Mouse (Mus musculus) CH12.LX (cell line): ENCODE results near the gene Tet3. TPM values are rescaled to one million over a fixed set of nuclear protein-coding genes. Genes with fewer than 3 reads are reported as not detected.
A peak's percentile ranks its signal among the peaks of the same experiment; 100 is the strongest.

Experiments
- DNase-seq: peaks from one replicate; pipeline ENCODE4 v3.0.0-alpha.2; 2013; ENCODE audit errors: extremely low read depth
- H3K27ac ChIP-seq: 2 replicates; pipeline ENCODE4 v1.5.1; 2012; ENCODE audit warnings: low read depth, mild to moderate bottlenecking, control low read depth, moderate library complexity; ENCODE audit not compliant: insufficient read depth
- H3K27me3 ChIP-seq: replicated peaks from 2 replicates; pipeline ENCODE3; 2012; ENCODE audit warnings: inconsistent platforms
- H3K36me3 ChIP-seq, 2 experiments: replicated peaks in 1 of 2; 2 replicates each; pipeline versions ENCODE3 to v1.6.1; 2012; ENCODE audit warnings: inconsistent platforms in 1 of 2, low read length in 1 of 2, mild to moderate bottlenecking in 1 of 2, mixed read lengths in 1 of 2, moderate library complexity in 1 of 2; ENCODE audit not compliant: control insufficient read depth in 1 of 2, insufficient read depth in 1 of 2
- H3K4me1 ChIP-seq, 2 experiments: 2 replicates each; pipeline ENCODE4 v1.6.1; 2012; ENCODE audit warnings: inconsistent platforms in 1 of 2, moderate library complexity in 1 of 2; ENCODE audit not compliant: insufficient read depth in 2 of 2, control insufficient read depth in 1 of 2
- H3K4me2 ChIP-seq: 2 replicates; pipeline ENCODE4 v1.6.1; 2012; ENCODE audit warnings: low read depth, mild to moderate bottlenecking, control low read depth; ENCODE audit not compliant: poor library complexity, insufficient read depth, severe bottlenecking
- H3K4me3 ChIP-seq, 3 experiments: fragments of 150-350 bp in 1 of 3; sonication (generic) in 1 of 3; replicated peaks in 1 of 3; 2 replicates each; pipeline versions ENCODE3 to v1.5.1; 2011 to 2012; ENCODE audit warnings: low read depth in 2 of 3, low read length in 2 of 3, mild to moderate bottlenecking in 2 of 3, moderate library complexity in 2 of 3, control low read depth in 1 of 3, improper control_type of control experiment in 1 of 3, inconsistent platforms in 1 of 3, mixed read lengths in 1 of 3; ENCODE audit not compliant: poor library complexity in 1 of 3
- H3K79me2 ChIP-seq: replicated peaks from 2 replicates; pipeline ENCODE4 v1.6.1; 2012; ENCODE audit warnings: mild to moderate bottlenecking, moderate library complexity; ENCODE audit not compliant: control insufficient read depth, poor library complexity, insufficient read depth, severe bottlenecking; ENCODE audit errors: extremely low read depth
- H3K9ac ChIP-seq: 2 replicates; pipeline ENCODE4 v1.6.1; 2012; ENCODE audit warnings: low read depth, mild to moderate bottlenecking, control low read depth, moderate library complexity; ENCODE audit not compliant: insufficient read depth
- H3K9me3 ChIP-seq: replicated peaks from 2 replicates; pipeline ENCODE3; 2012; ENCODE audit warnings: low read length, inconsistent platforms, mixed read lengths
- CTCF ChIP-seq, 2 experiments: IDR thresholded peaks in 1 of 2; conservative IDR thresholded peaks in 1 of 2; 2 replicates each; pipeline ENCODE4 v1.5.1; 2011 to 2012; ENCODE audit warnings: low read depth in 2 of 2, low read length in 2 of 2, improper control_type of control experiment in 1 of 2, inconsistent platforms in 1 of 2, mild to moderate bottlenecking in 1 of 2, moderate library complexity in 1 of 2
- ELF1 ChIP-seq: IDR thresholded peaks from 2 replicates; pipeline ENCODE4 v1.6.1; 2014; ENCODE audit warnings: low read depth, mild to moderate bottlenecking, inconsistent platforms, low read length, improper control_type of control experiment
- EP300 ChIP-seq: IDR thresholded peaks from 2 replicates; pipeline ENCODE4 v1.6.1; 2011; ENCODE audit warnings: low read length, improper control_type of control experiment
- ETS1 ChIP-seq: conservative IDR thresholded peaks from 2 replicates; pipeline ENCODE4 v1.6.1; 2012; ENCODE audit warnings: low read depth, mild to moderate bottlenecking, inconsistent platforms, low read length, improper control_type of control experiment, moderate library complexity
- HCFC1 ChIP-seq: IDR thresholded peaks from 2 replicates; pipeline ENCODE4 v1.6.1; 2012; ENCODE audit warnings: low read depth, mild to moderate bottlenecking, inconsistent platforms, low read length, improper control_type of control experiment
- JUND ChIP-seq: conservative IDR thresholded peaks from 2 replicates; pipeline ENCODE4 v1.6.1; 2011; ENCODE audit warnings: low read depth, low read length, improper control_type of control experiment
- KAT2A ChIP-seq: IDR thresholded peaks from 2 replicates; pipeline ENCODE4 v1.6.1; 2012; ENCODE audit warnings: low read length, improper control_type of control experiment, inconsistent platforms; ENCODE audit not compliant: insufficient replicate concordance
- MAFK ChIP-seq: IDR thresholded peaks from 2 replicates; pipeline ENCODE4 v1.6.1; 2011; ENCODE audit warnings: low read length, improper control_type of control experiment; ENCODE audit not compliant: insufficient replicate concordance
- MXI1 ChIP-seq: IDR thresholded peaks from 2 replicates; pipeline ENCODE4 v1.6.1; 2011; ENCODE audit warnings: mild to moderate bottlenecking, low read depth, low read length, improper control_type of control experiment
- NELFE ChIP-seq: IDR thresholded peaks from 2 replicates; pipeline ENCODE4 v1.6.1; 2011; ENCODE audit warnings: low read depth, low read length, improper control_type of control experiment
- NRF1 ChIP-seq: IDR thresholded peaks from 2 replicates; pipeline ENCODE4 v1.6.1; 2014; ENCODE audit warnings: low read depth, mild to moderate bottlenecking, inconsistent platforms, low read length, improper control_type of control experiment, moderate library complexity
- POLR2A ChIP-seq: IDR thresholded peaks from 2 replicates; pipeline ENCODE4 v1.6.1; 2011; ENCODE audit warnings: low read depth, mild to moderate bottlenecking, improper control_type of control experiment, low read length
- RAD21 ChIP-seq: IDR thresholded peaks from 2 replicates; pipeline ENCODE4 v1.6.1; 2011; ENCODE audit warnings: low read depth, mild to moderate bottlenecking, low read length, improper control_type of control experiment, moderate library complexity
- RCOR1 ChIP-seq: conservative IDR thresholded peaks from 2 replicates; pipeline ENCODE4 v1.6.1; 2012; ENCODE audit warnings: low read depth, mild to moderate bottlenecking, inconsistent platforms, low read length, improper control_type of control experiment
- SIN3A ChIP-seq: IDR thresholded peaks from 2 replicates; pipeline ENCODE4 v1.6.1; 2012; ENCODE audit warnings: low read length, improper control_type of control experiment, inconsistent platforms
- TBP ChIP-seq: conservative IDR thresholded peaks from 2 replicates; pipeline ENCODE4 v1.6.1; 2011; ENCODE audit warnings: low read depth, low read length, improper control_type of control experiment
- TCF12 ChIP-seq: IDR thresholded peaks from 2 replicates; pipeline ENCODE4 v1.6.1; 2014; ENCODE audit warnings: low read depth, mild to moderate bottlenecking, inconsistent platforms, low read length, improper control_type of control experiment
- UBTF ChIP-seq: IDR thresholded peaks from 2 replicates; pipeline ENCODE4 v1.6.1; 2012; ENCODE audit warnings: low read depth, mild to moderate bottlenecking, inconsistent platforms, low read length, improper control_type of control experiment, moderate library complexity
- ZKSCAN1 ChIP-seq: IDR thresholded peaks from 2 replicates; pipeline ENCODE4 v1.6.1; 2012; ENCODE audit warnings: low read depth, inconsistent platforms, low read length, improper control_type of control experiment, borderline replicate concordance
- ZMIZ1 ChIP-seq: IDR thresholded peaks from 2 replicates; pipeline ENCODE4 v1.6.1; 2012; ENCODE audit warnings: low read depth, mild to moderate bottlenecking, inconsistent platforms, low read length, improper control_type of control experiment
- ZNF384 ChIP-seq: IDR thresholded peaks from 2 replicates; pipeline ENCODE4 v1.6.1; 2012; ENCODE audit warnings: low read depth, low read length, improper control_type of control experiment, inconsistent platforms
- dilution Hi-C: fragments of 300-500 bp; cut with MboI; formaldehyde crosslinking; loops from 2 replicates; pipeline ENCODE4 v1.14.3; 2020; ENCODE audit warnings: low sequenced_read_pairs; ENCODE audit not compliant: extremely low pct_unique_long_range_greater_than_20kb, extremely low pct_ligation_motif_present
- in situ Hi-C: fragments of 300-500 bp; cut with MboI; formaldehyde crosslinking; loops from 3 replicates; pipeline ENCODE4 v1.14.3; 2019; ENCODE audit warnings: low sequenced_read_pairs, low pct_ligation_motif_present, low pct_unique_long_range_greater_than_20kb, mixed read lengths
- polyA plus RNA-seq: library from polyadenylated mRNA; unstranded; fragments of >175 nt; gene quantifications from 2 replicates; pipeline ENCODE4 v1.2.1, GENCODE M21; 2012; ENCODE audit warnings: low read depth; ENCODE audit not compliant: insufficient read length
- total RNA-seq, 2 experiments: library from RNA; depleted of rRNA; stranded (reverse); fragments of 300-350 nt in 1 of 2; fragments of >200 nt in 1 of 2; gene quantifications; 2 replicates each; pipeline ENCODE4 v1.2.3; 2012 to 2014

Gene Tet3
- total RNA-seq (2012; rRNA removed) (5.6 and 8.2 TPM in 2 replicates), total RNA-seq (2014; rRNA removed) (2.2 and 3.2 TPM in 2 replicates), polyA plus RNA-seq (6.4 and 10.0 TPM in 2 replicates)

DNA sequence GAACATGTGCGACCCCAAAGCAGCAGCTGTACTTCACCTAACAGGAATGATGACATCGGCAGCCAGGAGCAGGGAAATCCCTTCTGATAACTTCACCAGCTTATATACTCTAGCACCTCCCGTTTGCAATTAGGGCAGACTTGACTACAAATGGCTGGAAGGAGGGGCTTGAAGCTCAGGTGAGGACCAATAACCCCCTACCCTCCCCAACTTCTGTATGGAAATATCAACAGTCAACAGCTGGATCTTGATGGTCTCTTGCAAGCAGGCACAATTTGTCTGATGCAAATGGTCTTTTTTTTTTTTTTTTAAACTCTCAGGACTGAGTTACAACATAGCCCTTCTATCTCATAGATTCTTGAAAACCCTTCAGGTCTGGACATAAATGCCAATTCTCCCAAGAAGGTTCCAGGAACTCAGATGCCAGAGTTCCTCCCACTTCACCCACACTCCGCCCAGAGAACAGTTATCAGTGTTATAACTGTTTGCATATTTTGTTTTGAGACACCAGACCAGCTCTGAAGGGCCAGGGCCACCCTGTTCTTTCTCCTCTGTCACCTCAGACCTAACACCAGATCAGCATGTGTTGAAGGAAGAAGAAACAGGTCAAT is at the start of gene Tet3:
TSS of gene Tet3 (minus strand) at position 51 of the 611 bp plus-strand sequence.
- Histone ChIP-seq H3K4me3 (no peak within 1 kb of the TSS), H3K4me2 (no peak within 1 kb of the TSS), H3K9ac (no peak within 1 kb of the TSS), H3K27ac (no peak within 1 kb of the TSS), H3K9me3 (no peaks in the 10 kb centered on the region), H3K4me1 (peaks cover 7 to 47% of the 10 kb centered on the region in 2 experiments), H3K27me3 (peaks cover 4% of the 10 kb centered on the region), H3K36me3 (peaks cover 0 to 8% of the 10 kb centered on the region in 2 experiments), H3K79me2 (no peaks in the 10 kb centered on the region)
- TF ChIP-seq CTCF (conservative IDR thresholded peaks at IDR 0.05 in 1 of 2, IDR thresholded peaks at IDR 0.05 in 1 of 2; ENCODE audit: low read depth in 2 of 2, low read length in 2 of 2) (no peak), NELFE (no peak)
- dilution Hi-C loops, result no loop called here
- DNase-seq, result no peak
- in situ Hi-C loops, result no loop called here

DNA sequence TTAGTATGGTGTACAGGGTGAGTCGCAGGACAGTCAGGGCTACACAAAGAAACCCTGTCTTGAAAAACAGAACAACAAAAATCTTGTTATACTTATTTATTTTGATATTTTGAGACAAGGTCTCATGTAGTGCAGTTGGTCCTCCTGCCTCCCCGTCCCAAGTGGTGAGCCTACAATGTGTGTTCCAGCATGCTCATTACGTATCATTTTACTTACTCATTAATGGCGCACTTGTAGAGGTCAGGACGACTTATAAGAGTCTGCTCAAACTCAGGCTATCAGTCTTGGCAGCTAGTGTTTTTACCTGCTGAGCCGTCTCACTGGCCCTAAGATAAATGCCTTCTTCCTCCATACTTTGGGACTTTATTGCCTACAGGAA is 48.3 kb upstream of the Tet3 start:
- H3K27ac ChIP-seq, result peak overlapping the region; percentile 19; the same call in 1 of the 2 replicates
- H3K4me2 ChIP-seq, result peak overlapping the region; percentile 84
- no peaks in the 10 kb centered on the region; the same call in 1 of the 2 replicates for H3K79me2 ChIP-seq
- peak overlapping the region; percentile 74 for H3K9ac ChIP-seq
- dilution Hi-C loops (no loop called here), in situ Hi-C loops (loop anchor here (5.0 kb wide), 1 partner anchor 155 kb away; no protein-coding TSS in a partner anchor)
- peaks cover 0 to 12% of the 10 kb centered on the region in 2 experiments for H3K36me3 ChIP-seq
- DNase-seq, result no peak
- H3K27me3 ChIP-seq, result no peaks in the 10 kb centered on the region
- H3K9me3 ChIP-seq, result no peaks in the 10 kb centered on the region
- TF ChIP-seq MXI1 (no peak), KAT2A (no peak), NELFE (no peak), TBP (no peak), ZKSCAN1 (no peak), RAD21 (no peak), MAFK (no peak), ELF1 (no peak)
- peak overlapping the region; percentile 39 to 62 (median 51) for H3K4me3 ChIP-seq
- H3K4me1 ChIP-seq, result peaks cover 17 to 45% of the 10 kb centered on the region in 2 experiments

DNA sequence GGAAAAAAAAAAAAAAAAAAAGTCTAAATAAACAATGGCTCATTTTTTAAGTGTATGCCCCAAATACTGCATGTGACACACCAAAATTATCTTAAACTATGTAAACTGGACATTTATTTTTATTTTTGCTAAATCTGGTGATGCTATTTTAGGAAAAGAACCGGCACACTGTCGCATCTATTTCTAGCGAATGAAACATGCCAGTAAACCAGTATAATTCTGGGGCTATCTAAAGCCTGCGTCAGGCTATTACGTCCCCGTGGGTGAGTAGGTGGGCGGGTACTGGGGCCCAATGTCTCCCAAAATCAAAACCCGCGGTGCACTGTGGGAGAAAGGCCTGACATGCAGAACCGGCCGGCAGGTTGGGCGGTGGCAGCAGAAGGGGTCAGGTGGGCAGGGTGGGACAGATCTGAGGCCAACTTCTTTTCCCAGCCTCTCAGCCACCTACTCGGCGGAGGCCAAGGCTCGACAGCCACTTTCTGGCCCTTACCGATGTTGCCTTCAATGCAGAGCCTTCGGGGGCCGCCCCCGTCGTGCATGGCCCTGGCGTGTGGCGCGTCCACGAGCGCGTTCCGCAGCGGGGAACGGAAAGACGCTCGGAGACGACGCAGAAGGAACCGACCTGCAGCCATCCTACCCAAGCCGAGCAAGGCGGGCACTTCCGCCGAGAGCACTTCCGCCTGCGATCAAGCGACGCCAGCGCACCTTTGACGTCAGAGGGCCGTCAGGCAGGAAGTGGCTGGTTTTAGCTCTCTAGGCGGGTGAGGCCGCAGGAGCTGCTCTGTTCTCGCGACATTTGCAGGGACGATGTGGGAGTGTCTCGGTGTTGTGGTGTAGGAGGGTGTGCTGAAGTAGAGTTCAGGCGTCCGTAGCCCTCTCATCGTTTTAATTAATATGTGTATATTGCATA is 47.6 kb upstream of the Tet3 start, which contains the start of gene Dguok:
TSS of gene Dguok (minus strand) at position 712 of the 910 bp plus-strand sequence.
- dilution Hi-C loops (no loop called here), in situ Hi-C loops (loop anchor here (5.0 kb wide), 1 partner anchor 154 kb away; no protein-coding TSS in a partner anchor)
- H3K9ac ChIP-seq, result peak within 1 kb of the TSS; percentile 74
- H3K4me1 ChIP-seq, result peaks cover 17 to 48% of the 10 kb centered on the region in 2 experiments
- H3K36me3 ChIP-seq, result peaks cover 0 to 14% of the 10 kb centered on the region in 2 experiments
- no peaks in the 10 kb centered on the region; the same call in 1 of the 2 replicates for H3K79me2 ChIP-seq
- H3K4me2 ChIP-seq, result peak within 1 kb of the TSS; percentile 84
- H3K4me3 ChIP-seq, result peak within 1 kb of the TSS; percentile 62 to 84 (median 73)
- H3K9me3 ChIP-seq, result no peaks in the 10 kb centered on the region
- no peaks in the 10 kb centered on the region for H3K27me3 ChIP-seq
- DNase-seq, result peak; percentile 99
- H3K27ac ChIP-seq, result peak within 1 kb of the TSS; percentile 96
- TF ChIP-seq TCF12, result peak; percentile 83
- no peak for TF ChIP-seq EP300
- no peak for TF ChIP-seq JUND
- peak; percentile 94 for TF ChIP-seq POLR2A
- TF ChIP-seq UBTF, result peak; percentile 78; the same call in 1 of the 2 replicates
- peak; percentile 83 for TF ChIP-seq NELFE
- TF ChIP-seq SIN3A, result peak; percentile 88
- peak; percentile 94 for TF ChIP-seq HCFC1
- TF ChIP-seq ETS1, result peak; percentile 67
- TF ChIP-seq ZNF384, result peak; percentile 80
- peak; percentile 96 for TF ChIP-seq MXI1
- TF ChIP-seq ZMIZ1, result peak; percentile 90
- TF ChIP-seq ZKSCAN1, result no peak
- TF ChIP-seq NRF1, result peak; percentile 68
- TF ChIP-seq RCOR1, result peak; percentile 89
- 0 out of 2 replicates have a peak, but pooled peaks have one; percentile 25 for TF ChIP-seq MAFK
